Mouse (Mus musculus): Measurements from ENCODE around the gene Zfp697. TPM values are rescaled to one million over a fixed set of nuclear protein-coding genes. Genes with fewer than 3 reads are reported as not detected.
"Not testable (repeated sequence)": the region's sequence is repeated elsewhere in the genome, so short reads cannot be mapped to it uniquely, and the experiment has no call there.

Gene Zfp697
- total RNA-seq, 2 experiments from 2014 or later: 5.9 to 6.9 TPM

- intact Hi-C loops (cut with DNase I); DNase-seq: not testable (repeated sequence)
Measured at GRCm38 (mm10) chr3:98613540-98613939, 231.3 kb downstream of the Zfp697 start.

- intact Hi-C loops (cut with DNase I): no loop called here
- no peak for DNase-seq
Measured at GRCm38 (mm10) chr3:98613963-98614362, 231.7 kb downstream of the Zfp697 start.

- intact Hi-C loops (cut with DNase I): not testable (repeated sequence)
Measured at GRCm38 (mm10) chr3:98614406-98614927, 232.2 kb downstream of the Zfp697 start.

GRCm38 (mm10) chr3:98616244-98616643 is 234.0 kb downstream of the Zfp697 start:
- intact Hi-C loops (cut with DNase I); DNase-seq: not testable (repeated sequence)

More at GRCm38 (mm10) chr3:98614406-98614927, 232.2 kb downstream of the Zfp697 start:
- not testable (repeated sequence) for DNase-seq

GRCm38 (mm10) chr3:98616786-98617185 is 234.5 kb downstream of the Zfp697 start:
- intact Hi-C loops (cut with DNase I); DNase-seq: not testable (repeated sequence)

GRCm38 (mm10) chr3:98629633-98630032 is 247.4 kb downstream of the Zfp697 start:
- DNase-seq: no peak
- intact Hi-C loops (cut with DNase I): no loop called here

GRCm38 (mm10) chr3:98630152-98630551 is 247.9 kb downstream of the Zfp697 start, which contains the start of gene Hsd3b5:
Gene Hsd3b5, minus strand, starts transcription at chr3:98630252.
- intact Hi-C loops (cut with DNase I): no loop called here
- DNase-seq: no peak

GRCm38 (mm10) chr3:98635145-98635544 is 252.9 kb downstream of the Zfp697 start:
- intact Hi-C loops (cut with DNase I): no loop called here
- DNase-seq: no peak

GRCm38 (mm10) chr3:98680786-98681185 is 298.5 kb downstream of the Zfp697 start:
- intact Hi-C loops (cut with DNase I): no loop called here
- no peak for DNase-seq

- DNase-seq: no peak
- intact Hi-C loops (cut with DNase I): no loop called here
Measured at GRCm38 (mm10) chr3:98682401-98682800, 300.1 kb downstream of the Zfp697 start.

GRCm38 (mm10) chr3:98720740-98721139 is 338.5 kb downstream of the Zfp697 start:
- intact Hi-C loops (cut with DNase I): no loop called here

GRCm38 (mm10) chr3:98724376-98724775 is 342.1 kb downstream of the Zfp697 start, which contains the start of gene Hsd3b2:
Gene Hsd3b2, minus strand, starts transcription at chr3:98724543.
- intact Hi-C loops (cut with DNase I): loop anchor here (1.0 kb wide), 1 partner anchor 37 kb away; no protein-coding TSS in a partner anchor
- no peak for DNase-seq

More at GRCm38 (mm10) chr3:98720740-98721139, 338.5 kb downstream of the Zfp697 start:
- no peak for DNase-seq

GRCm38 (mm10) chr3:98726281-98726680 is 344.0 kb downstream of the Zfp697 start:
- intact Hi-C loops (cut with DNase I): no loop called here
- DNase-seq: no peak

- intact Hi-C loops (cut with DNase I): no loop called here
- no peak for DNase-seq
Measured at GRCm38 (mm10) chr3:98733724-98734123, 351.5 kb downstream of the Zfp697 start.

GRCm38 (mm10) chr3:98734340-98734739 is 352.1 kb downstream of the Zfp697 start:
- DNase-seq: no peak
- intact Hi-C loops (cut with DNase I): no loop called here

GRCm38 (mm10) chr3:98741043-98741442 is 358.8 kb downstream of the Zfp697 start:
- intact Hi-C loops (cut with DNase I); DNase-seq: not testable (repeated sequence)

GRCm38 (mm10) chr3:98752171-98752570 is 369.9 kb downstream of the Zfp697 start:
- intact Hi-C loops (cut with DNase I): no loop called here
- DNase-seq: no peak

GRCm38 (mm10) chr3:98756836-98757235 is 374.6 kb downstream of the Zfp697 start:
- no peak for DNase-seq
- intact Hi-C loops (cut with DNase I): no loop called here

- intact Hi-C loops (cut with DNase I): no loop called here
- peak; percentile 7 to 13 for DNase-seq
Measured at GRCm38 (mm10) chr3:98764155-98764554, 381.9 kb downstream of the Zfp697 start.

GRCm38 (mm10) chr3:98780921-98781320 is 398.7 kb downstream of the Zfp697 start:
- no peak for DNase-seq
- intact Hi-C loops (cut with DNase I): no loop called here

GRCm38 (mm10) chr3:98782181-98782868 is 400.1 kb downstream of the Zfp697 start:
- intact Hi-C loops (cut with DNase I): no loop called here
- no peak for DNase-seq

- DNase-seq: no peak
Measured at GRCm38 (mm10) chr3:98786551-98786950, 404.3 kb downstream of the Zfp697 start.

More at GRCm38 (mm10) chr3:98786551-98786950, 404.3 kb downstream of the Zfp697 start:
- intact Hi-C loops (cut with DNase I): no loop called here

Data from heart, postnatal 36 days (tissue).